Mouse (Mus musculus) urinary bladder, postnatal 25 days (tissue): ENCODE data around the gene Bicra.

Source experiments
- DNase-seq: peaks from one replicate; pipeline ENCODE4 v3.0.0; 2022; ENCODE audit warnings: low spot score

Gene Bicra

DNA sequence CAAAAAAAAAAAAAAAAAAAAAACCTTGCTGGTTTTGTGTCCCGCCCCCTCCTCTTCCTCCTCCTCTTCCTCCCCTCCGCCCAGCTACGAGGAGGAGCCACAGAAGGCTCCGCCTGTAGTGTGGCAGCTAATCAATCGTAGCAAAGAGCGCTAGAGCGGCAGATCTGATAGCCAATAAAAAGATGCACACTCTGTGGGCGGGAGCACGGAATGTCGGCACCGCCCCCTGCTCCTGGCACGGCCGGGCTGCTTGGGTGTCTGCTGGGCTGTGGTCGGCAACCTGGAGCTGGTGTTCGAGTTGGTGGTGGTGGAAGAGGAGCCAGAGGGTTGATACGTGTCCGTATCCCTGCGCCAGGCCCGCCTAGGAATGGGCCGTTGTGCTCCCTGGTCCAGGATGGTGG, 443 bp upstream of the Bicra start:
- peak; percentile 95 for DNase-seq

DNA sequence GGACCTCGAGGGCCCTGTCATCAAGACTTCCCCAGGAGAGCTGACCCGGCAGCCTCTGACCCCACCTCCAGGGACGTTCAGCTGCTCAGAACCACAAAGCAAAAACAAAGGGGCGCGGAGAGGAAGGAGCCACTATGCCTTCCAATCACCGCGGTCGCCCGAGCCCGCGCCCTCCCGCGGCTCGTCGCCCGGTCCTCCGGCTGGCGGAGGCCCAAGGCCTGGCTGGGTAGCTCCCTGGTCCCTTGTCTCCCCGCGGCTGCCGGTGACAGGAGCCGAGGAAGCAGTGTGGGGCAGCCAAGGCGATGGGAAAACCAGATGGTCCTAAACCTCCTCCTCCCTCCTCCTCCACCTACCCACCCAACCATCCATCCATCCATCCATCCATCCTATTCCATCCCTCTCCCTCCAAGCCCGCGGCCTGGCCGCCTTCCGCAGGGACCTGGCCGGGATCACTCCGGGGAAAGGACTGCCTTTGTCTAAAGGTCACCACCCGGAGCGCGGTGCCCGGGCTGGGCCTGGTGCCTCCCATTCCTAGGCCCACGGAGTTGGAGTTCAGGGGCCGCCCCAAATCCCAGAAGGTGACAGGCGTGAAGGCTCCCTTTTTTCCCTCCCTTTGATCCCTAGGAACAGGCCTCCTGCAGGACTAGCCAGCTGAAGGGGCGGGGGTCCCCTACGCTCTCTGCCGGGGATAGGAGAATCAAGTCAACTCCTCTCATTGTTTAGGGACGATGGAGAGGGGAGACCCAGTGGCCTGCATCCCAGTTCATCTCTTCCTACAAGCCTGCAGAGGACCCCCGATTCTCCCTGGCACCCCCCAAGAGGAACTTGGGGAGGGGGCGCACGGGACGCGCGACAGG, 1.0 kb downstream of the Bicra start:
- DNase-seq: peak; percentile 50

DNA sequence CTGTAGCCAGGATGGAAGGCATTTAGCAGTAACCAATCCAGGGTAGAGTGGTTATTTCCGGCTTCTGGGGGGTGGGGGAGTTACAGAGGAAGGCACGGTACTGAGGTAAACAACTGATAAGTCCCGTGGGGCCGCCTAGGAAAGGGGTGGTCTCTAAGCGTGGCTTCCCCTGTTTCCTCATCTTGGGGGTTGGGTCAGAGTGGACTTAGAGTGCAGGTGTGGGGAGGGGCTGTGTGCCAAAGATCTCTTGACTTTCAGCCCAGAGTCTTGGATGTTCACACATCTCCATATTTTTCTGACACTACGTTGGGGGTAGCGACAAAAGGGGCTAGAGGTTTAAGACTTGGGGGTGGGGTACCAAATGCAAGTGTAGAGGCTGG, 1.6 kb downstream of the Bicra start:
- DNase-seq: no peak

DNA sequence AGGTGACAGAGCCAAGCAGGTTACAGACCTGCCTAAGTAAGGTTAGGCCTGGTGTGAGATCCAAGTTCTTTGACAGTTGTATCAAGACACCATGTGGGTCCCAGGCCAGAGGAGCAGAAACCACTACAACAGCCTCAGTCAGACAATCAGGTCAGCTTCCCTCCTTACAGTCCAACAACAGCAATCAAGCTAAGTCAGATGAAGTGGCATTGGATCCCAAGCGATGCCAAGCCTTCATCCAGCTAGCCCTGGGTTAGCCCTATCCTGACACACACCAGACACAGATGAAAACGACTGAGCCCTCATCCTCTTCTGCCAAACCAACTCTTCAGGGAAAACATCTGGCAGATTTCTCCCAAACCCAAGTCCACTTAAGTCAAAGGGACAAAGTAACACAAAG, 2.2 kb downstream of the Bicra start:
- no peak for DNase-seq

DNA sequence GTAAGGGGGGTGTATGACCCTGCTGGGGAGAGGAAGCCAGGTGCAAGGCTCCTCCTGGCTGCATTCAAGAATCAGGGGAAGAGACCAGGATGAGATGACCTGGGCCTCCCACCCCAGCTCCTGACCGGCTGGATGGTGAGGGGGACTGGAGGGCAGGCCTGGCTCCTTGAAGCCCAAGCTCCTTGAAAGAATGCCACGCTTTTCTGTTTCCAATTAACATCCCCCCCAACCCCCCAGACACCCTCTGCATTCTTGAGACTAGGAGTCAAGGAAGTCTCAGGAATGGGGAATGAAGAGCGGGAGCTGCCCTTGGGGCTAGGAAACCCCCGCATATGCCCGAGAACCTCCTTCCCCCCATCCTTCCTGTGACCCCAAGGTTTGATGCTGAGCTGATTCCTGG, 3.2 kb downstream of the Bicra start:
- no peak for DNase-seq

DNA sequence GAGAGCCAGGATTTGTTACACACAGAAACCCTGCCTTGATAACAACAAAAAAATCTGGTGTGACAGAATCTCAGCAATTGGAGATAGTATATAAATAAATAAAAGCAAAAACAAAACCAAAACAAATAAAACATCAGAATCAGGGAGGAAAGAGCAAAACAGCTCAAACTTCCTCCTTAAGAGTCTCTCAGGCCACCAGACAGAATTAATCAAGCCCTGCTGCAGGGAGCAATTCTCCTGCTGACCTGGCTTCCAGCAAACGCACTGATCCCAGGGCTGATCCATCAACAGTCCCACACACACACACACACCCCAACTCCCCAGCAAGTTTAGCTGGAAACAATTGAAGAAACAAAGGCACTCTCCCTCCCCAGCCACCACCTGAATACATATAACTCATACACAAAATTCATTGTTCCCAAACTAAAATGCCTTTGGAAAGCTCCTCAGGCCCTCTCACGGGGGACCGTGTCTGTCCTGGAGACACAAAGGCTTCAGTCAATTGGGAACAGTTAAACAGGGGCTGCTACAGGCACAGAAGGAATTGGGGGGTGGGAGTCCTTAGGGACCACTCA, 3.8 kb downstream of the Bicra start:
- no peak for DNase-seq

DNA sequence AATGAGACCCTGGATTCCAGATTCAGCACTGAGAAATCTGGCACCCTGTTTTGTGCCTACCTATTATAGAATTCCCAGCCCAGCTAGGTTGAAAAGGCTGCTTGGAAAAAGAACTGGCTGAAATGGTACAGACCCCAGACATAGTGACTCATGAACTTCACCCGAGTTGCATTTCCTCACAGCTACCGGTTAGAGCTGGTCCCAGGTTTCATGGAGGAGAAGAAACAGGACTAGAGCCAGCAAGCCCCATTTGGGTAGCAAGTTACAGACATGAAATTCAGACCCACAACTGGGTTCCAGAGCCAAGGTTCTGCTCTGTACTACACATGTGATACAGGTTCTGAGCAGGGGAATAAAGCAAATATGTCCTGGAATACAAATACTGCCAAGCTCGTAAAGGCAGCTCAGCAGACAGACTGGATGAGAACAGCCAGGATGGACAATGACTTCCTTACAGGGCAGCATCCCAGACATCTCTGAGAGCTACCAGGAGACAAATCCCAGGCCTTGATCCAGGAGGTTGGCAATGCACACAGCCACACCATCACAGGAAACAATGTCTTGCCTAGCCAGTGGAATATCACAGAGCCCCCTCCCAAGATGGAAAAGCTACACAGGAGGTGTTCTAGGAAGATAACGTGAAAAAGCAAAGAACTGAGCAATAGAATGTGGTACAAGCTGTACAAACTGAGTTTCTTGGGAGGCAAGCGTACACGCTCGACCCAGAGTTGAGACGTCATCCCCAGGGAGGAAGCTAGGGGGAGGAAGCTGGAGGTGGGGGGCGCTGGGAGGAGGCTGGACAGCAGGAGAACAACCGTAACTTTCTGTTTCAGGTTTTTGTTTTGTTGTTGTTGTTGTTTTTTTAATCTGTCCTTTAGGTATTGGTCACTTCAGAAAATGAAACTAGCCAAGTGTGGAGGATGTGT, 4.6 kb downstream of the Bicra start:
- DNase-seq: no peak

DNA sequence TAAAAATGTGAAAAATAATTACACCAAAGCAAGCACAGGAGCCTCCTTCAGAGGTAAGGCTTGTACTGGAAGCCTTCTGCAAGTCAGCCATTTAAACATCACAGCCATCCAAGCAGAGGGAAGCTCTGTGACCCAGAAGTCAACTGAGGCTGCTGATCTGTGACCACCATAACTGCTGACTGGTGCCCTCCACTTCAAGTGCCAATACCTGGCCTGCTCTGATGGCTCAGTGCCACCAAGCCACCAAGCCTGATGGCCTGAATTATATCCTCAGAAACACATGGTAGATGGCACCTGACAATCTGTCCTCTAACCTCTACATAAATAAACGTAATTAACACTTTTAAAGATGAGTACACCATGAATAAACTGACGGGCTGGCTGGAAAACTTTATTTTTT, 6.5 kb downstream of the Bicra start:
- no peak for DNase-seq

DNA sequence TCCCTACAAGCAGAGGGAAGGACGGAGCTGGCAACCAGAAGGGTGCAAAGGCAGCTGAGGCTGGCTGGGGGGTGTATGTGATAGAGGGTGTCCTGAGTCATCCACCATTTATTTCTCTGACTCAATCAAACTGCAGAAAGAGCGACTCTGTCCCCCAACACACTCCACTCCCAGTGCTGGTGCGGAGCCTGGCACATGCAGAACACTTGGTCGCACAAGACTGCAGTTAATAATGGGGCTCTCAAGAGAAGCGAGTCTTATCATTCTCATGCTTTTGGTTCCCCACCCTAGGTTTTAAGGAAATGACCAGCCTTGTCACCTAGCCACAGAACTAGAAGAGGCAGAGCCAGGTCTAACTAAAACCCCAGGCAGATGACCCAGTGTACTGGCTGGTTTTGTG, 8.4 kb downstream of the Bicra start:
- no peak for DNase-seq

DNA sequence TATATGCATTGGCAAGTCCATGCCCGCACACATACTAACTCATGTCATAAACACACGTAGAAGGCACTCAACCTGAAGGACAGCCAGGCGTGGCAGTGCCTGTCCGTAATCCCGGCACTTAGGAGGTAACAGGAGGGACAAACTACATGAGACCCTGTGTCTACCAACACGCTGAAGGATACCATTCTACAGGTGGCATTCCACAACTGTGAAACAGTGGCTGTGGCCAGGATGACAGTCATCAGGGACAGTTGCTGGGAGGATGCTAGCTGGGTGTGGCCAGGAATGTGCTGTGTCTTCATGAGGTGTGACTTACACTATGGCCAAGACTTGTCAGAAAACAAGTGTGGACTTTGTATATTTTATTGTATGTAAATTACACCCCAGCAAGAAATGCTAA, 10.7 kb downstream of the Bicra start:
- DNase-seq: no peak

DNA sequence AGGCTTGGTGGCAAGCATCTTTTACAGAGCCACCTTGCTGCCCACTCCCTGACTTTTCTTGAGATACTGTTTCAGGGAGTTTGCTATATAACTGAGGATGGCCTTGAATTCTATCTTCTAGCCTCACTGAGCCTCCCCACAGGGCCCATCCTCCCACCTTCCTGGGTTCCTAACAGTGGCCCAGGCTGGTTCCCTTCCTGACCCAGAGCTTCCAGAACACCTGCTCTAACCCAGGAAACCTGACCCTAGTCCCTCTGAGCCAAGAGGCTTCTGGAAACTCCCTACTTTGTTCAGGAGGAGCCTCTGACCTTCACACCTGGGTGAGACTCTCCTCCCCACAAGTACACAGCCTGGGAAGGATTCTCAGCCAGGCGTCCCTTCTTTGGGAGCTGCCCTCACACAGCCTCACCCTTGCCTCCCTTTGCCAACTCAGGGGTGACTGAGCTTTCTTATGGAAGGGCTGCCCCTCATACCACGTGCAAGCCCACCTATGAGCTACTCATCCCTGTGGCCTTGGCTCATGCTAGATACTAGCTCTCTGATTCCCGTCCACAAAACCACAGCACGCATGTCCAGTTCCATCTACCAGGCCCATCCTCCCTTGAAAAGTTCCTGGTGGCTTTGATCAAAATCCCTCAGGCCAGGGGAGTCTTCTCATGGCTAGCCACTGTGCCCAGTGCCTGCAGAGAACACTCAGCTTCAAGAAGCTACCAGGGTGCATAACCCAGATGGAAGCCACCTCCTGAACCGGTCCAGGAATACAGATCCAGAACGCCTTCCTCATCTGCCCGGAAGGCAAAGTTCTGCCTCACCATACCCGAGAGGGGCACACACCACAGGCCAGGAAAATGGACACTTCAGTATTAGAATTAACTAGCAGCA, 13.9 kb downstream of the Bicra start:
- no peak for DNase-seq

DNA sequence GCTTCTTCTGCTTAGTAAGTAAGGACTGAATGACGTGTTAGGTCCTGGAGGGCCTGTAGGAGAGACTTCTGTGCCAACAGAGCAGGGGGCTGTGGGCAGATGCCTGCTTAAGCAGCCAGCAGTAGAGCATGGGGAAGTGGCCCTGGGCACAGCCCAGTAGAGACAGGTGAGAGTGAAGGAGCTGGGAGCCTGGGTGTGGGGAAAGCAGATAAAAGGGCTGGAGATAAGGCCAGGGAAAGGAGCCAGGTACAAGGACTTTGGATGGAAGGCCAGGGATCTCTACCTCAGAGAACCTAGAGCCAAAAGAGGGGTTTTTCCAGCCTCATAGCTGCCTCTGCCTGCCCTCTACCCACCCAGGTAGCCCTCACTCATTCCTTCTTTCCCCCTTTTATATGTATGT, 14.7 kb downstream of the Bicra start:
- DNase-seq: no peak

DNA sequence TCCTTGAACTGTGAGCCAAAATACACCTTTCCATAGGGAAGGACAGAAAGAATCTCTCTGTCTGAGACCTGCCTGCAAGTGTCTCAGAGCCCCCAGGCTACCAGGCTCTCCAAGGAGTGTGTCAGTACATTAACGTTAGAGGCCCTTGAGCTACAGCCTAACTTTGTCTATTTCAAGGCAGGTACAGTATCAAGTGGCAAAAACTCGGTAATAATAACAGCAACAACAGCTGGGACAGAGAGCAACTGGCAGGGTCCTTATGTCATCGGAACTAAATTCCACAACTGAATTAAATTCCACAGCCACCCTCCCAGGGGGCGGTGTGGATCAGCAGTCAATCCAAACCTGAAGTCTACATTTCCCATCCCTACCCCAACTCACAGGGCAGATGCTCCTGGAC, 16.6 kb downstream of the Bicra start:
- no peak for DNase-seq

DNA sequence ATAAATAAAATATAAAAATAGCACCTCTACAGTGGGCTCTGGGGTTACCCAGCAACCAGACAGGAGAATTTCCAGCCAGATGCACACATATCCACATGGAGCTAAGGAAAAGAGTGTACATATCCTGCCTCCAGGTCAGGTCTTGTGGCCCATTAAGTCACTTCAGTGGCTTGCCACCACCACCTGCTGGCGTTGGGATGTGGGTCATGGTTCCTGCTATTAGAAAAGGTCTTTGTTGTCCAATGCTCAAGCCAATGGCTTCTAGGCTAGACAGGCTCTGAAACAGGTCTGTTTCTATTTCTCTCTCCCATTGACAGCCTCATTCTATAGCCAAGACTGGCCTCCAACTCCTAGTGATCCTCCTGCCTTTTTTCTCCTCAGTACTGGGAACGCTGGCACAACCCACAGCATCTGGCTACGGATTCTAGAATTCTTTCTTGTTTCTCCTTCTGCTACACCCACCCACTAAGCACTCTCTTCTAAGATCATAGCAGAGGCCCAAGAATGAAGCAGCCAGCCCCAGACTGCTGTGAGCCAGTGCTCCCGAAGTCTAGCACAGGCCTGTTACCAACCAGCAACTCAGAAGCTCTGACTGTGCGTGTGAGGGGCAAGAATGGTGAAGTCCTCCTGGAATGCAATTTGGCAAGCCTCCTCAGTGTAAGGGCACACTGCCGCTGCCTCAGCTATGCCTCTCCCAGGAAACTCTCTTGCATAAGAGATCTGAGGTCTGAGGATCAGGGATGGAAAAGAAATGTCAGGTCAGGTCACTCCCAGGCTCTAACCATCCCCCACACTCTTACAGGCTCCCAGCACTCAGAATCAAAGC, 19.4 kb downstream of the Bicra start:
- DNase-seq: no peak

DNA sequence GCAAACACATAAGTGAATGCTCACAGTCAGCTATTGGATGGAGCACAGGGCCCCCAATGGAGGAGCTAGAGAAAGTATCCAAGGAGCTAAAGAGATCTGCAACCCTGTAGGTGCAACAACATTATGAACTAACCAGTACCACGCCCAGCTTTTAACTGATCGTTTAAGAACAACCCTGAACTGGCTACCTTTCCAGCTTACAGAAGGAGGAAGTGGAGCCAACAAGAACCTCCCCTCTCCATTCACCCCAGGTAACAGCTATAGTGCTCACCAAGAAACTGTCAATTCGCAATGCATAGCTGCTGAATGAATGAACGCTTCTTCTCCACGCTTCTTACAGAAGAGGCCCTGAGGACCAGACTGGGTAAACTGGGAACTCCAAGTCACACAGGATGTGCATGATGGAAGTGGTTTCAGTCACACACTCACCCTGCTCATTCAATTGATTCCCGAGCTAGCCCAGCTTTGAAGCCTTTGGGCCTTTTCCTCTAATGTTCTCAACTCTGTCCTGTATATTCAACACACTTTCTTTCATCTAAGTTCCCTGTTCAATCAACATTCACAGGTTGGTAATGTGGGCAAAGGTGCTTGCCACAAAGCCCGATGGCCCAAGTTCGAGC, 23.0 kb downstream of the Bicra start:
- no peak for DNase-seq

DNA sequence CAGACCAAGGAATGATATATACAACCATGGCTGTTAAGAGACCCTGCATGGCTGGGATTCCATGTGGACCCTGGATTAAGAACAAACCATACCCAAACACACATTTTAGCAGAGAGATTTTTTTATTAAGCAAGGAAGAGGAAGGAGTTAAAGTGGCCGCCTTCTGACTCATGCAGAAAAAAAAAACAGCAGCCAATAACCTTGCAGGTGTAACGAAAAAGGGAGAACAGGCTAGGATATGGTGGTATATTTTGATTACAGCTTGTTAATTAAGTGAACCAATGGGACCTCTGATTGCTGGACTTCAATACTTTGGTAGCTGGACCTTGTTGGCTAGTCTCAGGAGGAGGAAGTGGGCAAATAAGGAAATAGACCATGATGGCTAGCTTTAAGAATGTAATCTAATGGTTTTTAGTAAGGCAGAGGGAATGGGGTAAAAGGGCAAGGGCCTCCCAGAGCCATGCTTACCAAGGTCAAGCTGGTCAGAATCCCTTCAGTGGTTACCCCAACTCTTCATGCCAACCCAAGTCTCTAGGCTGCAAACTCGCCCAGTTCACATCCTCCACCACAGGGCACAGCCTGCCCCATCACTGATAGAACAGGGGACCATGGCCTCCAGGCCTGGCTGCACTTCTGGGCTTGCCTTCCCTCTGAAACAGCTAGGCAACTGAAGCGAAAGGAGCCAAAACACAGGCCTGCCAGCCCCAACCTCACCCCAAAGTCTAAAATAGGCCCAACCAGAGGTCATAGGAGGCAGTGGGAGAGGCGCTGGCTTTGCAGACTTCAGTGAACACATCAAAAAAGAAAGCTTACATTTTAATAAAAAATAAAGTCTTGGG, 28.2 kb downstream of the Bicra start:
- no peak for DNase-seq

DNA sequence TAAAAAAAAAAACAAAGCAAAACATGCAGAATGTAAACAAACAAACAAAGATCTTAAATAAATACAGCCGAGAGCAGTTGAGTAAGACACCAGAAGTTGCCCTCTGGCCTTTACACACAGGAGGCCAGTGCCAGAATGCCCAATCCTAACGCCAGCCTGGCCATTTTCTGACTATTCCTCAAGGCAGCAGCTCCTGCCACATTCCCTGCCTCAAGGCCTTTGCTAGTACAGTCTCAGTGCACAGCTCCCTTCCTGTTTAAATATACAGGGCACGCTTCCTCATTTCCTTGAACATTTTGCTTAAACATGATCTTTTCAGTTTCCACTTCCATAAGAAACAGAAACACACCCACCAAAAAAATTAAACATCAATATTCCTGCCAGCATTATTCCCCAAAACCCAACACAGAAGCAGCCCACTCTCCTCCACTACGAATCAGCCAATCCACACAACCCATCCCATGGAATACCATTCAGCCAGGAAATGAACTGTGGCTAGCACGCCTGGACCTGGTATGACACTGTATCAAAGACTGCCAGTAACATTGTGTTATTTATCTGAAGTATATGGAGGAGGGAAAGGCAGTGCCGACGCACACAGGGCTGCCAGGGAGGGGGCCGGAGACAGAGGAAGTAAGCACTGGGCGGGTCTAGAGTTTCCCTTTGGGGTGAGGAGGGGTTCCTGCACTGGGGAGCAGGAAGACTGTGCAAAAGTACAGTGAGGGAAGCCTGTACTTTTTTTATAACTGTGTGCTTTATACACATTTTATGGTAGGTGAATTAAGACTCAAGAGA, 29.5 kb downstream of the Bicra start:
- DNase-seq: no peak

DNA sequence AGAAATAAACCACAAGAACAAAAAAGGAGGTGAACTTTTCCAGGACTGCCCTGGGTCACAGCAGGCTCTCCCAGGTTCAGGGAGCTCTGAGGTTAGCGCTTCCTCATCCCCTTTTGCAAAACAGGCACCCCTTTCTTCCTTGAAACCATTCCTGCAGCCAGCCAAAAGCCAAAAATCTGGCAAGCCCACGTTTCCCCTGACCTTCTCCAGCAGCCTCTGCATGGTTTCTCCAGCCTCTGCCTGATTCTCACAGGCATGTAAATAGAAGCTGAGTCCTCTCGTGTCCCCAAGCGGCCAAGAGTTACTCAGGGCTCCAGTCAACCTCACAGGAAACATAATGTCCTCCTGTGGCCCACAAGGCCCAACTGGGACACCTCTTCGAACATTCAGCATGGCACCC, 32.3 kb downstream of the Bicra start:
- no peak for DNase-seq
